Mouse (Mus musculus) liver, postnatal 0 days (tissue): ENCODE data around the gene Cbl. TPM values are rescaled to one million over a fixed set of nuclear protein-coding genes. Genes with fewer than 3 reads are reported as not detected.
A peak's percentile ranks its signal among the peaks of the same experiment; 100 is the strongest.

Experiments
- ATAC-seq: fragments of 200-750 bp; cut with Nextera tagmentation; 2 replicates; pipeline ENCODE4 v1.8.0; 2017; ENCODE audit warnings: mild to moderate bottlenecking, moderate library complexity
- DNase-seq: peaks from one replicate; pipeline ENCODE4 v3.0.0-alpha.2; 2016
- H3K27ac ChIP-seq: fragments of 300-500 bp; sonication (generic); 2 replicates; pipeline ENCODE4 v1.5.1; 2014; ENCODE audit warnings: antibody characterized with exemption, moderate library complexity, mild to moderate bottlenecking, low read depth
- H3K27me3 ChIP-seq: fragments of 300-500 bp; sonication (generic); 2 replicates; pipeline ENCODE4 v1.6.1; 2014; ENCODE audit warnings: low read length, control low read depth, mixed read lengths; ENCODE audit not compliant: insufficient read depth
- H3K36me3 ChIP-seq: fragments of 300-500 bp; sonication (generic); replicated peaks from 2 replicates; pipeline ENCODE4 v1.6.1; 2014; ENCODE audit warnings: mild to moderate bottlenecking, control low read depth, low read length, moderate library complexity, mixed read lengths; ENCODE audit not compliant: insufficient read depth
- H3K4me1 ChIP-seq: fragments of 300-500 bp; sonication (generic); 2 replicates; pipeline ENCODE4 v1.6.1; 2014; ENCODE audit warnings: antibody characterized with exemption, mild to moderate bottlenecking, control low read depth; ENCODE audit not compliant: insufficient read depth
- H3K4me2 ChIP-seq: fragments of 300-500 bp; sonication (generic); 2 replicates; pipeline ENCODE4 v1.6.1; 2014; ENCODE audit warnings: low read depth, mild to moderate bottlenecking, low read length, moderate library complexity, mixed read lengths
- H3K4me3 ChIP-seq: fragments of 300-500 bp; sonication (generic); 2 replicates; pipeline ENCODE4 v1.5.1; 2014; ENCODE audit warnings: low read depth, low read length
- H3K9ac ChIP-seq: fragments of 300-500 bp; sonication (generic); replicated peaks from 2 replicates; pipeline ENCODE4 v1.6.1; 2014; ENCODE audit warnings: mild to moderate bottlenecking, moderate library complexity
- H3K9me3 ChIP-seq: fragments of 300-500 bp; sonication (generic); 2 replicates; pipeline ENCODE4 v1.6.1; 2016; ENCODE audit warnings: mild to moderate bottlenecking, control low read depth, low read length, mixed read lengths
- CTCF ChIP-seq: sonication (generic); IDR thresholded peaks from 2 replicates; pipeline ENCODE4 v1.5.1; 2016; ENCODE audit warnings: antibody characterized with exemption, low read depth
- EP300 ChIP-seq: IDR thresholded peaks from 2 replicates; pipeline ENCODE4 v1.6.1; 2016; ENCODE audit warnings: antibody characterized with exemption, low read depth, mild to moderate bottlenecking
- WGBS: fragments of 180-500 bp; shearing (Covaris S2); extraction: QIAGEN DNeasy Blood & Tissue Kit; methylation state at CpG from one replicate; pipeline ENCODE4 v1.1.7; 2014; ENCODE audit not compliant: insufficient replicate concordance; 5-methylcytosine and 5-hydroxymethylcytosine counted together
- polyA plus RNA-seq: library from polyadenylated mRNA; unstranded; fragments of >200 nt; fragmentation: Nextera tagmentation; extraction: Ambion mirVana; gene quantifications from 2 replicates; pipeline ENCODE4 v1.2.1, GENCODE M21; 2015

The Cbl gene
- polyA plus RNA-seq, 1 experiment from 2014 or later = 4.0 TPM

GRCm38 (mm10) chr9:44131276-44131590 is 102.6 kb downstream of the Cbl start:
- WGBS = 34% methylated on average over 7 of the region's 7 CpGs
- H3K9ac ChIP-seq = no peak overlapping the region
- TF ChIP-seq CTCF (no peak), EP300 (no peak)
- H3K36me3 ChIP-seq = no peaks in the 10 kb centered on the region
- H3K4me2 ChIP-seq = no peak overlapping the region
- H3K4me3 ChIP-seq = no peak overlapping the region
- peak overlapping the region; percentile 80 for H3K27ac ChIP-seq
- no peaks in the 10 kb centered on the region for H3K9me3 ChIP-seq
- H3K4me1 ChIP-seq = peaks cover 31% of the 10 kb centered on the region
- DNase-seq = no peak
- no peak for ATAC-seq
- H3K27me3 ChIP-seq = peaks cover 57% of the 10 kb centered on the region

DNA sequence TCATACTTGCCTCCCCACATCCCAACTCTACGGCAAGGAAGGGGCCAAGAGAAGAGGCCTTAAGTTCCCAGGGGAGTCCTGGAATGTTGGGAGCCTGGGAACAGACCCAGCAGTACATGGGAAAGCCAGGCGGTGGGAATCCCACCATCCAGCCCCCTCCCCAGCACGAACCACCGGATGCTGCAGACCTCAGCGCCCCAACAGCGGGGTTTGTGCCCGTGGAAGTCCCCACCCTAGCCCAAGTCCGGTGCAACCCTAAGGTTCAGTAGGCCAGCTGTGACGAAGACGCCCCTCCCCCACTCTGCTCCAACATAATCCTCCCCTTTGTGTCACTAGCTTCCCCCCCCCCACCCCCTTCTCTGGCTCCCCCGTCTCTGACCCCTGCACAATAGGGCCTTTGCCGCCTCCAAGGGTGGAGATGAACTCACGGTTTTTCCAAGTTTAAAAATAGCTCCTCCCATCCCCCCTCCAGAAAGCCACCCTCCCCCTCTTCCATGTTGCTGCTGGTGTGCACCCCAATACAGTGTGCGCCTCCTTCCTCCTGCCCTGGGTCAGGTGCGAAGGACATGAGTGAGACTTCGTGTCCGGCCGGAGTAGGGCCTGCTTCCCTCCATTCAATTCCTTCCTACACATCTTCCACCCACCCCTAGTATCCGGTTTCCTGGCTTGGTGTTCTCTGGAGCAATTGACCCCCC is 103.1 kb downstream of the Cbl start:
- Histone ChIP-seq H3K9ac (no peak overlapping the region), H3K36me3 (no peaks in the 10 kb centered on the region), H3K4me2 (peak overlapping the region; percentile 71), H3K9me3 (no peaks in the 10 kb centered on the region), H3K4me1 (peaks cover 33% of the 10 kb centered on the region), H3K27ac (peak overlapping the region; percentile 80), H3K27me3 (peaks cover 52% of the 10 kb centered on the region), H3K4me3 (peak overlapping the region; percentile 33; the same call in 1 of the 2 replicates)
- WGBS = 13% methylated on average over 19 of the region's 19 CpGs
- DNase-seq (no peak), ATAC-seq (peak; percentile 43)
- TF ChIP-seq EP300 = no peak
- no peak for TF ChIP-seq CTCF

DNA sequence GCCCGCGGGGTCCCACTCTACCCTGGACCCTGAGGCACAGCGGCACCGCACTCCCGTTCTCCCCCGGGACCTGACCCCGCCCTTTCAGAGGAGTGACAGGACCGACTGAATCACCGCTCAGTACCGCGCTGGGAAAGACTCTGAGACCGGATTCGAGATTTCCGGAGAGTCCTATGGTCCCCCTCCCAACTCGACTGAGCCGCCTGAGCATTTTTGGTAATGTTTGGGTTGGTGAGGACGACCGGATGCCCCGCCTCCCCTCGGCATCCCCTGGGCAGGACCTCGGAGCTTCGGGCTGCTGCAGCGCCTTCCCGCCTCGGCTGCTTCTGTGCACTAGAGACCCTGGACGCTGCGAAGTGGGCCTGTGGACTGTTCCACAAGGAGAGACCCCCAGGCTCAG is 103.8 kb downstream of the Cbl start:
- peak overlapping the region; percentile 33 for H3K4me3 ChIP-seq
- 2% methylated on average over 27 of the region's 27 CpGs for WGBS
- peak; percentile 58 for ATAC-seq
- peaks cover 45% of the 10 kb centered on the region for H3K27me3 ChIP-seq
- peak overlapping the region; percentile 37; the same call in 1 of the 2 replicates for H3K9ac ChIP-seq
- peak; percentile 68 for DNase-seq
- no peak for TF ChIP-seq EP300
- TF ChIP-seq CTCF = no peak
- peaks cover 32% of the 10 kb centered on the region for H3K4me1 ChIP-seq
- peak overlapping the region; percentile 81 for H3K27ac ChIP-seq
- H3K4me2 ChIP-seq = peak overlapping the region; percentile 71
- H3K9me3 ChIP-seq = no peaks in the 10 kb centered on the region
- no peaks in the 10 kb centered on the region for H3K36me3 ChIP-seq

DNA sequence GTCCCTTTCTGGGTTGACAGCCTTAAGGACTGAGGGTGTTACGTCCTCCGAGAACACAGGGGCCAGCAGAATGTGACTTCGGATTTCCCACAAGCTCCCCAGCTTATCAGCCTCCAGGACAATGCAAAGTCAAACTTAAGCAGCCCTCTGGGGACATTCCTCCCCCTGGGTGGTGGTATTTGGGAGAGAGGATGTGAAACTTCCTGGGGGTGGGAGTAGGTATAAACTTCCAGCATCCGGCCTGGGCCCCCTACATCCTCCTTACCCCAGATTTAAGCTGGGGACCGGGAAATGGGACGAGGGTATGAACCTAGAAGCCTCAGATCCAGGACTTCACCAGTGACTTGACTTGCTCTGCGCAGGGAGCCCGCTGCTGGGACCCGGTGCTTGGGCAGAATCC is 104.2 kb downstream of the Cbl start:
- TF ChIP-seq CTCF (no peak), EP300 (no peak)
- DNase-seq (no peak), ATAC-seq (peak; percentile 22)
- Histone ChIP-seq H3K27me3 (peaks cover 41% of the 10 kb centered on the region), H3K9ac (peak overlapping the region; percentile 37; the same call in 1 of the 2 replicates), H3K9me3 (no peaks in the 10 kb centered on the region), H3K4me3 (peak overlapping the region; percentile 33), H3K27ac (peak overlapping the region; percentile 81), H3K4me2 (peak overlapping the region; percentile 71), H3K4me1 (peaks cover 28% of the 10 kb centered on the region), H3K36me3 (no peaks in the 10 kb centered on the region)
- WGBS = 10% methylated on average over 9 of the region's 9 CpGs

GRCm38 (mm10) chr9:44127351-44127801 is 106.5 kb downstream of the Cbl start:
- ATAC-seq = no peak
- Histone ChIP-seq H3K9me3 (no peaks in the 10 kb centered on the region), H3K36me3 (no peaks in the 10 kb centered on the region), H3K9ac (no peak overlapping the region), H3K4me2 (no peak overlapping the region), H3K4me1 (peaks cover 20% of the 10 kb centered on the region), H3K27ac (peak overlapping the region; percentile 68), H3K4me3 (no peak overlapping the region), H3K27me3 (peaks cover 19% of the 10 kb centered on the region)
- no peak for DNase-seq
- WGBS = 59% methylated on average over 3 of the region's 3 CpGs
- no peak for TF ChIP-seq CTCF
- no peak for TF ChIP-seq EP300

GRCm38 (mm10) chr9:44126746-44127145 is 107.1 kb downstream of the Cbl start:
- Histone ChIP-seq H3K4me1 (peaks cover 20% of the 10 kb centered on the region), H3K9me3 (no peaks in the 10 kb centered on the region), H3K27me3 (peaks cover 16% of the 10 kb centered on the region), H3K4me3 (peak overlapping the region; percentile 9; the same call in 1 of the 2 replicates), H3K4me2 (0 out of 2 replicates have a peak overlapping the region, but pooled peaks have one; percentile 53), H3K36me3 (no peaks in the 10 kb centered on the region), H3K9ac (no peak overlapping the region), H3K27ac (peak overlapping the region; percentile 68)
- 59% methylated on average over 3 of the region's 3 CpGs for WGBS
- DNase-seq (no peak), ATAC-seq (no peak)
- TF ChIP-seq CTCF (no peak), EP300 (no peak)
